Mouse (Mus musculus) testis, postnatal 14 days (tissue): ENCODE results near the gene Mnat1.
"Not testable (repeated sequence)": the region's sequence is repeated elsewhere in the genome, so short reads cannot be mapped to it uniquely, and the experiment has no call there.

Experiments
- DNase-seq: peaks from one replicate; pipeline ENCODE4 v3.0.0; 2021; ENCODE audit warnings: low spot score

Mnat1 gene

DNA sequence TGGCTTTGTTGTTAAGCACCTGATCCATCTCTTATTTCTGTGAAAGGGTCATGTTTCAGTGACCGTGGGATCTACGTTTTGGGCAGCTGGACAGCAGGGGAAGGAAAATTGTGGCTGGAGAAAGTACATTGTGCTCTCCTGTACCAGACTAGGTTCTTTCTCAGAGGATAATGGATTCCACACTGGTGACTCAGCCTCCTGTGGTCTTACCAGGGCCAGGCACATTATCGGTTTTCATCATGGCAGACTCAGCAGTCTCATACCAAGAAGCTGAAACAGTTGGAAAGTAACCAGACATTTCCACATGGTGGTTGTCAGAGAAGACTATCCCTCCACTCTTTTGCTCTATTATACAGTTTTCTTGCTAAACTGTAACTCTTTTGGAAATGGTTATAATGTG lies 23.7 kb downstream of the Mnat1 start:
- no peak for DNase-seq

DNA sequence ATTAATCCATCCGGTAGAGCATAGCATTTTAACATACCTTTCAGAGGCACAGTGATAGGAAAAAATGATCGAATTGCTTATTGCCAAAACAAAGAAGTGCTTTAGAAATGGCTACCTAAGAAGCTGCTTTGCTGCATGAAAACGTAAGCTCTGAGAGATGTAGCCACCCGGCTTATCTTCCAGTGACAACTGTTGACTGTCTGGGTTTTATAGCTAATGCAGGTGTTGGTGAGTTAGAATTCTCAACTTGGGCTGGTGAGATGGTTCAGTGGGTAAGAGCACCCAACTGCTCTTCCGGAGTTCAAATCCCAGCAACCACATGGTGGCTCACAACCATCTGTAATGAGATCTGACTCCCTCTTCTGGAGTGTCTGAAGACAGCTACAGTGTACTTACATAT lies 27.5 kb downstream of the Mnat1 start:
- DNase-seq: not testable (repeated sequence)

DNA sequence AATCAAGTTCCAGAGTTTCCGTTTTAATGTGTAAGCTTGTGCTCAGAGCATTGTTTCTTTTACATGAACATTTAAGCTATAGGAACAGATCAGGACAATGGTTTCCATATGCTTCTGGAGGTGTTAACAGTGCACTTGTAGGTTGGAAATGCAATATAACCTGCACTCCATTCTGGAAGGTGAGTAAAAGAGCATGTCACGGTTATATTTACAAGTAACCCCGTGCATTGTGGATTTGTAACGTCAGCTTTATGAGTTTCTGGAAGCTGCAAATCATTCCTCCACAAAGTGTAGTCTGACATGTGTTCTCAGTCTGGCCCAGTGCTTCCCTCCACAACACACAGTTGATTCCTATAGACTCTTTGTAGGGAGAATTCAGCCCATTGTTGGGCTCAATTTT lies 30.6 kb downstream of the Mnat1 start:
- no peak for DNase-seq

DNA sequence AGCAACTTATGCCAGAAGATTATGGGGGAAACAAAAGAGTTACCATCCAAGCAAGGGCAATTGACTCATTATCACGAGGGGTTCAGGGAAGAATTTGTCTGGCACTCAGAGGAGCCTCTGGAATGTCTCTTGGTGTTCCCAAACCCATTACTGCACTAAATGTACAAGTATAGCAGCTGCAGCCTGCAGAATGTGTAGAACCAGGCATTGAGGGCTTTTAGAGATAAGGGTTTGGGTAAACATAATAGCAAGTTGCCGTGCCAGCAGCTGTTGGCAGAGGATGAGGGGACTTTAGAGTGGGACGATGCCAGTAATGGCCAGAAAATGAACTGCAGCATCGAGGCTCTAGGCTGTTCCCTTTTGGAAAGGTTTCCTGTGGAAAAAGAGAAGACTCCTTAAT lies 36.8 kb downstream of the Mnat1 start:
- DNase-seq: no peak

DNA sequence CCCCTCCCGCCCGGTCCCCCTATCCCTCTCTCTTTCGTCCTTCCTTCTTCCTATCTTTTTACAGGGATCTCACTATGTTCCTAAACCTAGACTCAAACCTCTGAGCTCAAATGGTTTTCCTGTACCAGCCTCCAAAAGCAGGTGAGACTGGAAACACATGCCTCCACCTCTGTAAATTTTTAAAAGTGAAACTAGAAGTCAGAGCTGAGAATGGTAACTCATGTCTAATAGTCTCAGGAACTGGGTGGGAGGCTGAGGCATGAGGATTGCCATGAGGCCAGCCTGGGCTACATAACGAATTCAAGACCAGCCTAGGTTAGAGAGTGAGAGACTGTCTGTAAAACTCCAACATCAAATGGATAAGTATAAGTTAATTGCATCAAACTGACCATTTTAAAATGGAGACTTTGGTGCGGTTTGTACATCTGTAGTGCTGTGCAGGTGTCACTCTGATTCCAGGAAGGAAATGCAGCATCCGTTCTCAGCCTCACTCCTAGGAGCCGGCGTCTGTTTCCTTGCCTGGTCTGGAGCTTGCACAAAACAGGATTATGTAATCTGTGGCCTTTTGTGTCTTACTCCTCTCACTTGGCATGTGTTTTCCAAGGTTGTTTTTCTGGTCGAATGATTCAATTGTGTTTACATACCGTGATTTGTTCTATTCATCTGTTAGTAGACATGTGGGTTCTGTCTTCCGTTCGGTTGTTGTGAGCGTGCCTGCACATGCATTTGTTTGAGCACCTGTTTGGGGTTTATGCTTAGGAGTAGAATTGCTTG lies 39.1 kb downstream of the Mnat1 start:
- no peak for DNase-seq

DNA sequence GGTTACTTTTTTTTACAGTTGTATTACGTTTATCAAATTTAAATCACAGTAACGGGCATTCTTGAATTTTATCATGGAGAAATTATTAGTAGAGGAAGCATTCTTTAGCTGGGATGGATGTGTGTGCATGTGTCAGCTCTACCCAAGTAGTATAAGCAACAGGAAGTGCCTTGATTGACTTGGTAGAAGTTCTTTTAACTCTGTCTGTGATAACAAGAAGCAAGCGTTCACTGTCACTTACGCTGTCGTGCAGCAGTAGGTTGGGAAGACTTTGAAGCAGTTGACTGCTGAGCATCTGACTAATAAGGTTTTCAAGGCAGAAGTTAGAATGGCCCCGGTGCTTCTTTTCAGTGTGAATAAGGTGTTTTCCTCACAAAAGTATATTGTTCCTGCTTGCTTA lies 47.3 kb downstream of the Mnat1 start:
- DNase-seq: no peak

DNA sequence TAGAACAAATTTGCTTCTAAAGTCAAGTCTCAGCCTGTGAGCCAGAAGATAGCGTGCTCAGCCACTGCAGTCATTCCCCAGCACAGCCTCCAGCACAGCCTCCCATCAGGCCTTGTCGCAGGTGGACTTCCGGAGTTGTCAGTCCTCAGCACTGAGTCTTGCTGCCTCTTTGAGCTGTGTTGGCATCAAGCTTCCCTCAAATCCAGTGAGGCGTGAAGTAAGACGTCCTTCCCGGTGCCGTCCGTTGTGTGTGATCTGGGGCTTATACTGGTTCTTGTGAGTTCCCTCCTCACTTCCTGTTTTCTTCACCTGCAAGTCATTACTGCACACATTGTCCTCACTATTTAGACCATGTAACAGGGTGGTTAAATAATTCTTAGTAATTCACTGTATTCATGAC lies 60.4 kb downstream of the Mnat1 start:
- DNase-seq: no peak

DNA sequence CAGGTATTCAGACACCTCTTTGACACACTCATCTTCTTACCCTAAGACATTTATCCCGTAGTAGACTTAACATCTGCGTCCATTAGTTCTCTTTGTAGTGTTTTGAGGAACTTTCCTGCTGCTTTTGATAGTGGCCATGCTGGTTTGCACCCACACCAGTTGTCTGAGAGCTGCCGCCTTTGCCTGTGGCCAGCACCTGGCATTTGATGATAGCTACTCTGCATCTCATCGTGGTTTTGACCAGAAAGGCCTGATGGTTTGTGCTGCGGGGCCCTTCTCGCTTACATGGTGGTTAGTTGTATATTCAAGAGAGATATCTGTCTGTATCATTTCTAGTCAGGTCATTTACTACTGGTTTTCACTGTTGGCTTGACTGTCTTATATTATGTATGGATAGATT lies 73.8 kb downstream of the Mnat1 start:
- no peak for DNase-seq

DNA sequence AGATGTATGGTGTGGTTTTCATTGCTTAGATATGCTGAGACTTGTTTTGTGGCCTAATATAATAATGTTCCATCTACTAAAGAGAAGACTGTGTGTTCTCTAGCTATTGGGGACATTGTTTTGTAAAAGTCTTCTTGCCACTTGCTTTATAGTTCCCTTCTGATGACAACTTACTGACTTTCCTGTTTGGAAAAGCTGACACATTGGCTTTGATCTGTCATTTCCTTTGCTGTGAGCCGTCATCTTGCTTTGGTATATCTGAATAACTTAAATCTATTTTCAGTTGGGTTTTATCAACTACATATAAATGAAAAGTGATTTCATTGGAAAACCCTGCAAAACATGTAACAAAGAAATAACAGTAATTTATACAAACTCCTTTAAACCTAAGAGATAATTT lies 74.9 kb downstream of the Mnat1 start:
- DNase-seq: no peak

DNA sequence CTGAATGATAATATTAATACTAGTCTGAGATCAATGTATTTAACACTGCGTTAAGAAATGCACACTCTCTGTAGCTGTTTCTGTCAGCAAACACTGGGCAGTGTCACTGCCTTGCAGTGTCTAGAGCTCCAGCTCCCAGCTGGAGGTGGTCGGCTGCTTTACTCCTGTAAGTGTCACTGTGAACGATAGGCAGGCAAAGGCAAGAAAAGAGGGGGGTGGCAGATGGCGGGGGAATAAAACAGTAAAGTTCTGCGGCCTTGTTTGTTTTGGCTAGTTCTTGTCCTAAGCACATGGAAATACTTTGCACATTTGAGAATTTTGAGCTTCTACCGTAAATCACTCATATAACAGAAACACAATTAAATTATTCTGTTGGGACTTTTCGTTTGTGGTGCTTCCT lies 75.9 kb downstream of the Mnat1 start:
- no peak for DNase-seq

DNA sequence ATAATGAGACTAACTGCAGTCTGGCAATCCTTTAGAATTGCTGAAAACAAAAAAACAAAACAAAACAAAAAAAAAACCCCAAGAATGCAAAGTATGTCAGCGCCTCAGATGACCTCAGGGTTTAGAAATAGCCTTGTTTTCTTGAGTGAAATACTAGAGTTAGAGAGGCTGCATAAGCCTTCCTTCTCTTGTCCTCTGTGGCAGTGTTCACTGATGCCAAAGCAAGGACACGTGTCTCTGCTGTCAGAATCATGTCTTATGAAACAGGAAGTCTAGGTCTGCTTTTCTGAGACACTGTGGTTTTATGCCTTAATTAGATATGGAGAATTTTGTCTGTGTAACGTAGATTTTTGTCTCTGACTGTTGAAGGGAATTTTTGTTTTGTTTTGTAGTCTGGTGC lies 78.1 kb downstream of the Mnat1 start:
- no peak for DNase-seq

DNA sequence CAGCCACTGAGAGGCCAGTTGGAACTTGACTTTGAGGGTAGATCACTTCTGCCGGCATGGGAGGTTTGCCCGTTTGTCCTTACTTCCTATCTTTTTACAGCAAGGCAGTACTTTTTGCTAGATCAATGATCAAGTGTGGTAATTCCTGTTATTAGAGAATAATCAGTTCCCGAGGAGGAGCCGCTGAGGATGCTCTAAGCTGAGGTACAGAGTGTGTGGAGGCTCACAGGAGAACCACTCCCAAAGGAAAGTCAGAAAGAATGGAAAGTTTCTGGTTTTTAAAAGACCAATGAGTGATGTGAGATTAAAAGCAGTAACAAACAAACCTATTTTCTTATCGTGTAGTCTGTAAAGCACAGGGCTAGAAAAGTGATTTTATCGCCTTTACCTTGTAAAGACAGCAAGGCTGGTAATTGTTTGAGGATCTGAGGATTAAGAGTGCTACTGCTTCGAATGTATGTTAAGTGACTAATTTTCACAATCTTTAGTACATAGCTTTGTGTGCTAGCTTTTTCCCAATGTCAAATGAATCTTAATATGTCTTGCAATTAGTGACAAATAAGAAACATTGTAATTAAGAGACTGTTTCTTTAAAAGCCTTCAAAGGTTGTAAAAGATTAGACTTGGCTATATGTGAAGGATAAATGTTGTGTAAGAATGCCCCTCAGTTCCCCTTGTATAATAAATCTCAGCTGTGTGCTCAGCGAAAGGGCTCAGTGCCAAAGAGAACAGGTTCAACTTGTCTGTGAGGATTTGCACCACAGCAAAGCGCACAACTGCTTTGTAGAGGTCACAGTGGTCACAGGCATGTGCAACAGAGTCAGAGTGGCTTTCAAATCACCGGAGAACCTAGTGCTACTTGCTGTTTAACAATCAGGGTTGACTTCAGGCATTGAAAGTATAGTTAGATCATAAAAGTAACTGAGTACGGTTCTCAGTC lies 82.5 kb downstream of the Mnat1 start:
- DNase-seq: peak; percentile 9

DNA sequence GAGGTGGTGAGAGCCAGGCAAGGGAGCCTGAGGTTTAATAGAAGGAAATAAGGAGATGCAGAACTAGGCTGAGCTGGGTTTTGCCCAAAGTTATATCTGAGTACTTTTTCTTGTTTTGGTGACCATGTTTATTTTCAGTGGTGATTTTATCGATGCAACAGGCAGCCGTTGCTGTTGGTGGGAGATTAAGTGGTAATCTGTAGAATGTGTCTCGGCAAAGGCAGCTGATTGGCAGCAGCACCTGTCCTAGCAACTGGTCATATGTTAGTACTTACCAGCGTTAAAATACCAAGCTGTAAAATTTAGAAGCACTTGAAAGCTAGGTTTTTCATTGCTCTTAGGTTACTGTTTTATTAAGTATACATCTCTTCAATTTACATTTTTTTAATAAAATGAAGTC lies 83.5 kb downstream of the Mnat1 start:
- DNase-seq: no peak

DNA sequence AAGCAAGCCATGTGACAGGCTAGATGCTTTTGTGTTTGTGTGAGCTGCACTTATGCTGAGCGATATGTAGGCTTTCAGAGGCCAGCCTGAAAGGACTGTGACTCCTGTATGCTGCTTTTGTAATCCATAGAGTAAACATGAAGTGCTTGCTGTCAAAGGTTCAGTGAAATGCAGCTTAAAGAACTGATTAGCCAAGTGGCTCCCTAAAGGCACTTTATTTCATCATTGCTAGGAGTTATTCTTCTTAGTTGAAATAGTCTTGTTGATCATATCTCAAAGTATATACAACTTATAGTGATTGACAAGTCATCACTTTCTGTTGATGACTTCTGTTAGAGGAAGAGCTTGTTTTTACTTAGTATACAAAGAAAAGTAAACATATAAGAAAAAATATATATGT lies 83.9 kb downstream of the Mnat1 start:
- DNase-seq: no peak

DNA sequence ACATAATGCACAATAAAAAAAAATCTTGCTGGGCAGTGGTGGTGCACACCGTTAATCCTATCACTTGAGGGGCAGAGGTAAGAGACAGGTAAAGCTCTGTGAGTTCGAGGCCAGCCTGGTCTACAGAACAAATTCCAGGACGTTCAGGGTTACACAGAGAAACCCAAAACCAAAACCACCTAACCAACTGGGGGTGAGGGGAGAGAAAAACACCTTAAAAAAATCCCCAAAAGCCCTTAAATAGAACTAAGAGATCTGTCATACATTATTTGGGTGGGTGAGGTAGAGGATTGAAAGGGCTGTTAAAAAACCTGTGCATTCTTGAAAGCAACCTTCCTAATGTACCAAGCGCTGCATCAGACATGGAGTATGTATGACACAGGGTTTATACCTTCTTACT lies 85.0 kb downstream of the Mnat1 start:
- DNase-seq: no peak

DNA sequence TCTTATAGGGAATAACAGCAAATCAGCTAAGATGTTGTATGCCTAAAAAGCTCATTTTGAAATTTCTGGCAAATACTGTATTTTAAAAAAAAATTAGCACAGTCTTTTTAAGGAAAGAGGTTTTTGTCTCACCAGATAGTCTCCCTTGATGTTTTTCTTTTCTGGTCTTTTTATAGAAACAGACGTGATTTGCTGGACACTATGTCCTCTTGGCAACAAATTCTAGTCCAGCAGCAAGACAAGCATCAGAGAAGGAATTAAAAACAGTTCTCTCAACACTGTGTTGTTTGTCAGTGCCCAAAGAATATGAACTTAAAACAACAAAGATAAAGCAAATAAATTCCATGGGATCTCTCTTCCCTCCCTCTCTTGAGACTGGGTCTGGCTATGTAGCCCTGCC lies 85.6 kb downstream of the Mnat1 start:
- DNase-seq: no peak

DNA sequence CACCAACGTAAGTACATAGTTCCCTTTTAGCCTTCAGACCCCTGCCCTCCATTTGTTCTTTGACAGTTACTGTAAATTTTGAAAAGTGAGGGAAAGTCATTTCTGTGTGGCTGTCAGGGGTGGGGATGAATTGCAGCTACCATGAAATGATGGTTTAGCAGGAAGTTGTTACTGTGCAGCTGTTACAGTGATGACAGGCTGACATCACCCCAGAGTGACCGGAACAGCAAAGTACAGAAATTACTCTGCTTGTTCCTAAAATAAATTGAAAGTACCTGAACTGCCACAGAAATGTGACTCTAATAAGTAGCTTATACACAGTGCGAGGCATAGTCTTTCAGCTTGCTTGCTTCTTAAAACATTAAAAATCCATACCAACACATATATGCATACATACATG lies 86.9 kb downstream of the Mnat1 start:
- DNase-seq: no peak

DNA sequence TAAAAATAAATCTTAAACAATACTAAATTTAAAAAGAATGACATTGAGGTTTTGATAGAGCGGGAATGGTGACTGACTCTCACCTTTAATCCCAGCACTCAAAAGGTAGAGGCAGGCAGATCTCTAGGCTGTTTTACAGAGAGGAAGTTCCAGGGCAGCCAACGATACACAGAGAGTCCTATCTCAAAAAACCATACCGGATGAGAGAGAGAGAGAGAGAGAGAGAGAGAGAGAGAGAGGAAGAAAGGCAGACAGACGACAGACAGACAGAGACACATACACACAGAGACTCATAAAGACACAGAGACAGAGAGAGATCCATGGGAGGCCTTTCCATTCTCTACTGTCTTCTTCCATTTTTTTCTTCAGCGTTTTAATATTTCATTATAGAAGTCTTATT lies 92.3 kb downstream of the Mnat1 start:
- no peak for DNase-seq

DNA sequence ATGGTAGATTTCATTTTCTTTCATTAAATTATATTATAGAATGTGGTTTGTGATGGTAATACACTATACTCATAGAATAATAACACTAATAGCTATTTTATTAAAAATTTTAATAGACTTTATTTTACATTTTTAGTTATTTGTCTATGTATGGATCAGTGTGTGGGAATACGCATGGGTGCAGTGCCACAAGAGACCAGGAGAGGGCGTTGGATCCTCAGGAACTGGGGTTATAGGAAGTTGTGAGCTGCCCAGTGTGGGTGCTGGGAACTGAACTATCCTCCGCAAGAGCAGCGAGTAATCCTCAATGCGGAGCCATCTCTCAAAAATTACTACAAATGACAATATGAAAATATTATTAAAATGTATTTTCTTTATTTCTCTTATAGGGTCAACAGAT lies 95.1 kb downstream of the Mnat1 start:
- no peak for DNase-seq

DNA sequence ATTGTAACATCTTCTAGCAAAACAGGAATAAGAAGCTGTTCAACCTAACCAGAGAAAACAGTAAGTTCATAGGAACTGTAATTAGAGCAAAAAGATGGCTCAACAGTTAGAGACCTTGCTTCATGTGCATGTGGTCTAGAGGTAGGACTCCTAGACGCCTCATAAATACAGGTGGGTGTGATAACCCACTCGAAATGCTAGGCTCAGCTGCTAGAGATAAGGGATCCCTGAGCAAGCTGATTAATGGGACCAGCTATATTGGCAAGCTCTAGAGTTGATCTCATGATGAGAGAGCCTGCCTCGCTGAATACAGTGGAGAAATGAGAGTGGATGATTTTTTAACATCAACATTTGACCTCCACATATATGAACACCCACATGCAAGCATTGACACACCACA lies 97.7 kb downstream of the Mnat1 start:
- DNase-seq: no peak

DNA sequence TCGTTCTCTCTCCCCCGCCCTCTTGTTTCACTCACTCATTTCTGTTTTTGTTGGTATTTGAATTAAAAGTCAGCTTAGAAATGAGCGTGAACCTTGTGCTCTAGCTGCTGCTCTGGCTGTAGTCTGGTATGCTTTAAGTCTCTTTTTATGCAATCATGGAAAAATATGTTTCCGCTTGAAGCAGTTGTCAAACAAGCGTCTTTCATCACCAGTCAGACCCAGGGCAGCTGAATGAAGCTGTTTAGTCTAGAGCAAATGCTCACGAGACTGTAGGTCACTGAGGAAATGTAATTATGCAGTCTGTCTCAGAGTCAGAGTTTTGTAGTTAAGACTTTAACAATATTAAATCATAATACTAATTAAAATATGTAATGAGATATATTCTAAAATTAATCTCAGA lies 100.4 kb downstream of the Mnat1 start:
- DNase-seq: no peak

DNA sequence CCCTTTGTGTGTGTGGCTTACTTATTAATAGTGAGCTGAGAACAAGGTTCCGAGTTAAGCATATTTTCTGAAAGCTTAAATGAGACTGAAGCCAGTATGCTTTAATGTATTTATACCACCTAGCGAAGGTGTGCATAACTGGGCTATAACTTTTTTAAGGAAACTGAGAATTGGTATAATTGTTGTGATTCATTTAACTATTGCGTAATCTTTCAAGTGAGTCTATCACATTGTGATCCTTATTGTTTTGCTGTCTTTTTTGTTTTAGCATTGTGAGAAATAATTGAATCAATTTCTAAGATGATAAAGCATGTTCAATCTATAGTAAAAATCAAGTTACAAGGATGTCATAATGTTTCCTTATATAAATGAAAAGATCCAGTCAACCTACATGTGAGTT lies 104.9 kb downstream of the Mnat1 start:
- DNase-seq: no peak

DNA sequence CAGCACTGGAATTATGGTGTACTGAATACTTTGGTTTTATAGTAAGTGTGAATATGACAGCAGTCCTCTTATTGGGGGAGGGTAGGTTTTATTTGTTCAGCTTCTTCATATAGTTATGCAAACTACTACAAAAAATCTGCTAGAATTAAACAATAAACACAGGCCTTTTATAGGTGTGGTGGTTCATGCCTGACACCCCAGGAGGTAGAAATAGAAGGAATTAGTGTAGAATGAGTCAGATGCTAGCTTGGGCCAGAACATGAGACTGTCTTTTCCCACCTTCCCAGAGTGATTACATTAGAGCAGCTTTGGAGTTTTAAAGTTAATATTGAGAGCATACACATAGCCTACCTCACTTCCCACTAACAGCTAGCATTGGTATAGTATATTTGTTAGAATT lies 106.7 kb downstream of the Mnat1 start:
- DNase-seq: no peak

DNA sequence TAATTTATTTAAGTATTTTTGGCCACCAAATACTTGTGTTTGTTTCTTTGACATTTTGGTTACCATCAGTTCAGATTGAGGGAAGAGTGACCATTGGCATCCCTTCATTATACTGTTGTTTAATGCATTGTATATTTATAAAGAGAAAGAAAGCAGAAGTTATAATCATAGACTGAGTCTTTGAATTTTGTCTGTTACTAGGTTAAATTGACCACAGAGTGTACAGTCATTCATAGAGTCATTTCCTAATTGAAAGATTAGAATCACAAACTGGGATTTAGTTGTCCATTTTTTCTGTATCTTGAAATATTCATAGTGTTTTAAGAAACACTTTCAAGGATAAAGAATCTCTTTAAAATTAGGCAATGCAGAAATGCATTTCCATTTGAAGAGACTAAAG lies 108.0 kb downstream of the Mnat1 start:
- DNase-seq: no peak
